Mouse (Mus musculus): ENCODE data around the gene Tnk1.

Tnk1 gene

DNA sequence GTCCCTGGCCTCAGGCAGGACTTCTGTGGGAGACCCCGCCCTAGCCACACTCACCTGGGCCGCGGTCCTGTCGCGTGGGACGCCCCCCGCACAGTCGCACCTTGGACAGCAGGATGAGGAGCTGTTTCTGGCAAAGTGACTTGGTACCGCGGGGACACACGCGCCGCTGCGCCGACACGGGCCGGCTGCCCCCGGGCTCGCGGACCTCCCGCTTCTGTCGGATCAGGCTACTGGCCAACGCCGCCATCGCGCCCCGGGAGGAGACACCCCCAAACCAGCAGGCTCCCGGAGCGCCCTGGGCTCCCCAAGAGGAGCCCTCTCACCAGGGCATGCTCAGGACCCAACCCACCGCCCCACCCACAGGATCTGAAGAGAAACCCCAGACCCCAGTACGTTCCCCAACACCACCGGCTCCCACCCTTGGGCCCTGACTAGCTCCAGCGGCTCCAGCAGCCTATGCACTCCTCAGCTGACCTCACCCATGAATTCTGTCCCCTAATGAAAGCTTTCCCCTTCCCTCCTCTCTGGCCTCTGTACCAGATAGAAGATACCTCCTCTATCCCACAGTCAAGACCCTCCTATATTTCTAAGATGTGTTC is 57.1 kb downstream of the Tnk1 start, which contains the start of gene Fgf11:
Gene Fgf11 (minus strand): TSS at position 479 of the 599 bp plus-strand sequence.
- DNase-seq = no peak
